Mouse (Mus musculus) gastrocnemius, adult 8-10 months (tissue): ENCODE results near the gene Gm17334. TPM values are rescaled to one million over a fixed set of nuclear protein-coding genes. Genes with fewer than 3 reads are reported as not detected.

Experiments used
- DNase-seq, 2 experiments: peaks; one replicate each; pipeline ENCODE4 v3.0.0; 2022; ENCODE audit warnings: low spot score in 2 of 2
- microRNA-seq: library from miRNA; unstranded; fragments of <30 nt; microRNA quantifications from one replicate; pipeline ENCODE4 v1.2.0, GENCODE M21; 2022
- total RNA-seq, 4 experiments: library from RNA; stranded (reverse); gene quantifications; 2 replicates each; pipeline ENCODE4 v1.2.4; 2022

Gm17334 gene
- total RNA-seq, 4 experiments from 2014 or later, result 0.34 to 0.48 TPM; not detected in 2

DNA sequence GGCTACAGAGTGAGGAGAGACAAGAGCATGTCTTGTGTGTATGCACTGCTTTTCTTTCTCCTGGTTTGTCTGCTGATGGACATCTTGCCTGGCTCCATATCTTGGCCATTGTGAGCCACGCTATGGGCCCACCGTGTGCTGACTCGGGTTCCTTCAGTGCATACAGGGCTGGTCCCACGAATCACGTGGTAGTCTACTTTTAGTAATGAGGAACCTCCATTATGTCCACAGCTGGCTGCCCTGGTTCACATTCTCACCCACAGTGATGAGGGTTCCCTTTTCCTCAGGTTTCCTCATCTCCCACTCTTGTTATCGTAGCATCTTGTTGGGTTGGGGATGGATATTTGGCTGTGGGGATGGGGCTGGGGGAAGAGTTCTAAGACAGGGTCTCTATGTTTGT, 24.4 kb downstream of the Gm17334 start:
- DNase-seq, result no peak

DNA sequence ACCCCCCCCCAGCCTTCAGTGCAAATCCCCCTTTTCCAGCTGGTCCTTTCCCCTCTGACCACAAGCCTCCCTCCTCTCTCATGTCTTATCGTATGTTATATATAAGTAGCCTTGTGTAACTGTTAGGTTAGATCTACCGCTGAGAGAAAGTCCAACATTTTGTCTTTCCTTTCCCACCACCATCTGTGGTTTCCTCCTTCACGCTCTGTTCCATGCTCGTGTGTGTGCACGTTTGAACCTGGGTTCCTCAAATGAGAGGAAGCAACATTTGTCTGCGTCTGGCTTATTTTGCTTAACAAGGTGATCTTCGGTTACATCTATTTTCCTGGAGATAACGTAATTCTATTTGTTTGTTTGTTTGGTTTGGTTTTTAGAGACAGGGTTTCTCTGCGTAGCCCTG, 25.0 kb downstream of the Gm17334 start:
- no peak for DNase-seq

DNA sequence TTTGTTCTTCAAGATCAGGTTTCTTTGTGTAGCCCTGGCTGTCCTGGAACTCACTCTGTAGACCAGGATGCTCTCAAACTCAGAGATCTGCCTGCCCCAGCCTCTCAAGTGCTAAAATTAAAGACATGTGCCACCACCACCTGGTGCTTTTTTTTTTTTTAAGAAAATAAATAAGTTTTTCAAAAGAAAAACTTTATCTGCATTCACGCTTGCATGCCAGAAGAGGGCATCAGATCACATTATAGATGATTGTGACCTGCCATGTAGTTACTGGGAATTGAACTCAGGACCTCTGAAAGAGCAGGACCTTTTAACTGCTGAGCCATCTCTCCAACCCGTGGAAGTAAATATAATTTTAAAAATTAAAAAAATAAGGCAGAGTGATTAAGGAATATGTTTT, 27.7 kb downstream of the Gm17334 start:
- no peak for DNase-seq

- DNase-seq, result no peak
These were observed 30.6 kb downstream of the Gm17334 start for GRCm38 (mm10) chr11:53742353-53742752.

DNA sequence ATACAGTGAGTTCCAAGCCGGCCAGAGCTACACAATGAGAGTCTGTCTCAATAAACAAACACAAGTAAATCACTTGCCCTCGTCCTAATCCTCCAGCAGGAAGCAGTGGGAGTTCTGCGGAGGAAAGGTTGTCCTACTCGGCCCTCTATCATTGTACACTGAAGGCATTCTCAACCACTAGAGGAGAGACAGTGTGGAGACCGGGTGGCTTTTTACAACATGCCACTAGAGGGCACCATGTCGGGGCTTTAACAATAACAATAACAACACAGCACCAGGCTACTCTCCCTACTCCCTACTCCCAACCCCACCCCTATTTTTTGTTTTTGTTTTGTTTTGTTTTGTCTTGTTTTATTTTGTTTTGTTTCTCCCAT, 35.4 kb downstream of the Gm17334 start:
- peak in 1 of 2 experiments; percentile 38 for DNase-seq

DNA sequence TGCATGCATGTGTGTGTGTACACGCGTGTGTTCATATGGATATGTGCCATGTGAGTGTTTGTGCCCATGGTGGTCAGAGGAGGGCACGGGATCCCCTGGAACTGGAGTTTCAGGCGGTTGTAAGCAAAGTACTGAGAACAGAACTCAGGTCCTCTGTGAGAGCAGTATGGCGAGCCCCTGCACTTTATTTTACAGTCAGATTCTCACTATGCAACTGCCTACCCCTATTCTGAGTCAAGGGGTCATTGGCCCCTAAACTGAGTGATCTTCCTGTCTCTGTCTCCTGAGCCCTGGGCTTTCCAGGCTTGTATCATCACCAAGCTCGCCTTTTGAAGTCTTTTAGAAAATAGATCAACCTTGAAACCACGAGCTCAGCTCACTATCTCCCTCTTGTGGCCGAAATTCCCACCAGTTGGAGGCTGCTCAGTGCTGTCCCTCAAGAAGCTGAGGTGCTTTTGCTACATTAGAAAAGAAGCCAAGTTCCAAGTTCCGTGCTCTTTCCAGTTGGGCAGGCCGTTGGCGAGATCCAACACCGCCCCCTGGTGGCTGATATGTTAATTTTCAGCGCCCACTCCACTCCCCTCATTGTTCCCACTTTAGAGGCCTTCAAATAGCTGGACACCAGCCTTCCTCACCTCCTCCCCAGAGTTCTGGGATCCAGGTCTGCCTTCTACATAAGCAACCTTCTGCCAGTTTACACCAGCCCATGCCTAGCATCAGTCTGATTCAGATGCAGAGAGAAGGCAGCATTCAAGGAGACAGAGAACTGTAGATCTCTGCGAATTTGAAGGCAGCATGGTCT, 36.0 kb downstream of the Gm17334 start:
- DNase-seq, result peak; percentile 39 to 62

DNA sequence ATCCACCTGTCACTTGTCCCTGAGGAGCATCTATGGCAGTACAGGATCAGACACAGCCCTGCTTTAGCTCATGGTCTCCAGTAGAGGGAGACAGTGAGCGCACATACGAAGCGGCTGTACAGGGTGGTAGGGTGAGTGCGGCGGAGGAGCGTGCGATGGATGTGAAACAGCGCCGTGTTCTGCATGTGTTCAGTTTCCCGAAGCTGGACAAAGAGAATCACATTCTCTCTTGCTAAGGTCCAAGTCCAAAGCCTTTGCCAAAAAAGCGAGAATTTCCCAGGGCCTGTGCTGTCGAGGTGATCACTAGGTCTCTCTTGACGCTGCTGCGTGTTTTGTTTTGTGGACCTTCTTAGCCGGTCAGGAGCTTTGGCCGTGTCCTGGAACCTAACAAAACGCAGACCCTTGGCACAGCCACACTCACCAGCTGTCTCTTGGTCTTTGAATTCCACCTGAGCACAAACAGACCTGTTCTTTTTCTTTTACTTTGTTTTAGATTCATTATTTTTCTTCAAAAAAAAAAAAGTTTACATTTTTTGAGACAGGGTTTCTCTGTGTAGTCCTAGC, 37.2 kb downstream of the Gm17334 start:
- DNase-seq, result no peak

DNA sequence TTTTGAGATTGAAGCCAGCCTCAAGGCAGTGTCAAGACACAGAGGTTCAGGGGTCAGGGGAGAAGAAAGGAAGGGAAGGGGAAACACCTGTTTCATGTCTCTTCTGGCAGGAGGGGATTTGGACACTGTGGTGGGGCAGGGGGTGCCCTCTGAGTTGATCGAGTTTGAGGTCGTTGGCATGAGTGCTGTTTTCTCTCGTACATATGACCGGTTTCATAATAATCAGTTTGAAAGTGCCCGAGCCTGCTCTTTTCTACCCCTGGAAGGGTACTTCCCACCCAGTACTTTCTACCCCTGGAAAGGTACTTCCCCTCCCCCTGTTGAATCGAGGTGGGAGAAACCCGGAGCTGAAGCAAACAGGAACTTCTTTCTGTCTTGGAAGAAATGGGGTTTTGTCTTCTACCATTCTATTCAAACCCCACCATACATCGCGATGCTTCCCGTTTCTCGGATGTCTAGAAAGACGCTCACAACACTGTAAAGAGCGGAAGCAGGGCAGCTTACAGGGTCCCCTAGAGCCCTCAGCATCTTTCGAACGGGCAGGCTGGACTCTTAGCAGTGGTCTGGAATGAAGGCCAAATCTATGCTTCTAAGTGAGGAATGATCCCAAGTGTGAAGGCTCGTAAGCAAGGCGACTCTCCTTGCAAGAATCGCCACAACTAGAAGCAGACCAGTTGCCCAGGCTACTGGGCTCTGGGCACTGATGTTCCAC, 37.9 kb downstream of the Gm17334 start:
- no peak for DNase-seq

GRCm38 (mm10) chr11:53734431-53734830, 38.6 kb downstream of the Gm17334 start:
- no peak for DNase-seq

DNA sequence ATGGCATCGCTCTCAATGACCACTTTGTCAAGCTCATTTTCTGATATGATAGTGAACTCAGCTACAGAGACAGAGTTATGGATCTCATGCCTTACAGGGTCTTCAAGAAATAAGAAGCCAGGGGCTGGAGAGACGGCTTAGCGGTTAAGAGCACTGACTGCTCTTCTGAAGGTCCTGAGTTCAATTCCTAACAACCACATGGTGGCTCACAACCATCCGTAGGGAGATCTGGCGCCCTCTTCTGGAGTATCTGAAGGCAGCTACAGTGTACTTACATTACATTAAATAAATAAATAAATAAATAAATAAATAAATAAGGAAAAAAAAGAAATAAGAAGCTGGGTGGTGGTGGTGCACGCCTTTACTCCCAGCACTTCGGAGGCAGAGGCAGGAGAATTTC, 39.2 kb downstream of the Gm17334 start:
- DNase-seq, result no peak

GRCm38 (mm10) chr11:53732244-53732643, 40.7 kb downstream of the Gm17334 start:
- DNase-seq, result no peak

DNA sequence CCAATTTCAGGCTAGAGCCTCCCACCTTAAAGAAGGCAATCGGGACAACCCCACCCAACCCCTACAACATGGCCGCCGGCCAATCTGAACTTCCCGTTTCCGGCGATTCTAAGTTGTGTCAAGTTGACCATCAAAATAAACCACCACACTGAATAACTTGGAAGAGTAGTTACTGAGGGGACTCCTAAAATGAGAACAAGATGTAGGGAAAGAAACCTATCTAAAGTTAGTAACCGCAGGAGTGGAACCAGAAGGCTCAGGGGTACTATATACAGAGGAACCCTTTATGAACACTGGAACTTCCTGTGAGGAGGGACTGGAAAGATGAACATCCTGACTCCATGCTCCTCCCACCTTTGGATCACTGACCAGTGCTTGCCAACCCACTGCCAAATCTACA, 41.5 kb downstream of the Gm17334 start:
- DNase-seq, result no peak

Small RNAs within 50 kb of the gene (microRNA-seq; reads per million reads assigned to microRNA genes)
- gene Mir7671, result not detected

Other genes starting within 250 kb of the Gm17334 start
- gene Kif3a, start 205.8 kb downstream of the Gm17334 start, total RNA-seq, result 1 to 10 TPM; 3.0 to 6.8 (median 4.0) TPM
- not detected for gene Il4, start 154.5 kb downstream of the Gm17334 start, total RNA-seq
- gene Il13, start 138.5 kb downstream of the Gm17334 start, total RNA-seq, result not detected
- gene Rad50, start 65.9 kb downstream of the Gm17334 start, total RNA-seq, result 1 to 10 TPM; 3.8 to 4.7 (median 4.5) TPM
- gene Il5, start 52.4 kb downstream of the Gm17334 start, total RNA-seq, result not detected
- gene Irf1, start 3.2 kb downstream of the Gm17334 start, total RNA-seq, result 1 to 10 TPM; 3.2 to 5.8 (median 4.4) TPM
- 1 to 10 TPM in 2 of 4 experiments, under 1 TPM in 2; 0.36 to 2.1 (median 1.3) TPM for gene Gm12216, start 86.1 kb upstream of the Gm17334 start, total RNA-seq
- gene Slc22a5, start 118.5 kb upstream of the Gm17334 start, total RNA-seq, result 10 to 100 TPM in 1 of 4 experiments, 1 to 10 TPM in 3; 6.9 to 10.5 (median 8.5) TPM
- 1 to 10 TPM in 1 of 4 experiments, under 1 TPM in 3; 0.58 to 1.6 (median 0.86) TPM for gene Slc22a21, start 207.1 kb upstream of the Gm17334 start, total RNA-seq